Mouse (Mus musculus) kidney, adult 2 months (tissue): ENCODE measurements around the gene Ubald2. TPM values are rescaled to one million over a fixed set of nuclear protein-coding genes. Genes with fewer than 3 reads are reported as not detected.

ENCODE experiments used
- DNase-seq: peaks from one replicate; pipeline ENCODE4 v3.0.0; 2021
- H3K27ac ChIP-seq: fragments of 200-500 bp; 2 replicates; pipeline ENCODE4 v1.5.1; 2012; ENCODE audit warnings: low read depth, low read length, control low read depth, inconsistent platforms; ENCODE audit not compliant: insufficient read depth
- H3K27me3 ChIP-seq: fragments of 200-500 bp; replicated peaks from 2 replicates; pipeline ENCODE4 v1.6.1; 2012; ENCODE audit warnings: mild to moderate bottlenecking, moderate library complexity, low read length, inconsistent platforms; ENCODE audit not compliant: control insufficient read depth, insufficient read depth
- H3K36me3 ChIP-seq: fragments of 200-500 bp; 2 replicates; pipeline ENCODE4 v1.6.1; 2012; ENCODE audit warnings: mild to moderate bottlenecking, moderate library complexity, low read length, inconsistent platforms; ENCODE audit not compliant: control insufficient read depth, insufficient read depth
- H3K4me1 ChIP-seq: fragments of 200-500 bp; 2 replicates; pipeline ENCODE4 v1.6.1; 2011; ENCODE audit warnings: low read length; ENCODE audit not compliant: control insufficient read depth, insufficient read depth
- H3K4me3 ChIP-seq: fragments of 200-500 bp; 2 replicates; pipeline ENCODE4 v1.5.1; 2011; ENCODE audit warnings: mild to moderate bottlenecking, low read depth, low read length, control low read depth; ENCODE audit not compliant: insufficient read depth
- CTCF ChIP-seq: fragments of 200-500 bp; conservative IDR thresholded peaks from 2 replicates; pipeline ENCODE4 v1.5.1; 2011; ENCODE audit warnings: low read depth, mild to moderate bottlenecking, control low read depth, low read length, moderate library complexity, mixed read lengths; ENCODE audit not compliant: insufficient read depth, insufficient read length
- POLR2A ChIP-seq: fragments of 200-500 bp; IDR thresholded peaks from one replicate; pipeline ENCODE4 v1.6.1; 2011; ENCODE audit warnings: low read depth, low read length, control low read depth
- WGBS: fragments of 180-500 bp; shearing (Covaris S2); methylation state at CpG from one replicate; pipeline ENCODE4 v1.1.7; 2018; 5-methylcytosine and 5-hydroxymethylcytosine counted together
- polyA plus RNA-seq: library from polyadenylated mRNA; depleted of rRNA; stranded (reverse); fragments of >200 nt; gene quantifications from 2 replicates; pipeline ENCODE4 v1.2.3, GENCODE M21; 2012

Ubald2 gene
- polyA plus RNA-seq, 1 experiment, result 195 TPM

DNA sequence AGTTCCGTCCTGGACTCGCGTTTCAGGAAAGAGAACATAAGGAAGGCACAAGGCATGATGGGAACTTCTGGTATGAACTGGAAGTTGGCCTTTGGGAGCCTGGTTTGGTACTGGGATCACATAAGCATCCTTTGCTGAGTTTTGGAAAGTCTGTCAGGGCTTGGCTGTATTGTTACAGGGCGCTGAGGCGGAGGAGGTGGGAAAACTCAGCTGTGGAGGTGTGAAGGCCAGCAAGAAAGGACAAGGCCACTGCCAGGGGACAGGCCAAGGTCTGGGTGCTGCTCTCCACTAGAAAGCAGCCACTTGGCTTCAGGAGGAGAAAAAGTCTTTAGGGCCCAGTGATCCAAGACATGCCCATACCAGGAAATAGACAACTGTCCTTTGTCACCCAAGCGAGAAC, 9.4 kb downstream of the Ubald2 start:
- Histone ChIP-seq H3K4me3 (no peak overlapping the region), H3K27me3 (no peaks in the 10 kb centered on the region), H3K27ac (no peak overlapping the region), H3K36me3 (no peaks in the 10 kb centered on the region), H3K4me1 (0 out of 2 replicates have a peak, but pooled peaks cover 3% of the 10 kb centered on the region)
- no peak for DNase-seq
- no peak for TF ChIP-seq POLR2A
- TF ChIP-seq CTCF, result no peak
- WGBS, result 81% methylated on average over 6 of the region's 6 CpGs

DNA sequence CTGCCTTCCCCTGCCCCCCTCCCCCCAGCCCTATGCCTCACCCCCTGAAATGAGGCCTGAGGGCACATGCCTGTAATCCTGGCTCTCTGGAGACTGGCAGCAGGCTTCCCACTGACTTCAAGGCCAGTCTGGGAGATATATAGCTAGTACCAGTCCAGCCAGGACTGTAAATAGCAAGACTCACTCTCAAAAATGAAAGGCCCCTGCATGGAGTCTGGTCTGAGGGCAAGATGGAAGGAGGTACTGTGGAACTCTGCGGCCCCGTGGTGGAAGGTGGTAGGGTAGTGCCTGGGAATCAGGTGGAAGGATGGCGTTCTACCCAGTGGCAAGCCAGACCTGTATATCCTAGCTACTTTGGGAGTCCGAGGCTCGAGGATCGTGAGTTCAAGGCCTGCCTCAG, 10.0 kb downstream of the Ubald2 start:
- no peaks in the 10 kb centered on the region for H3K36me3 ChIP-seq
- no peak overlapping the region for H3K27ac ChIP-seq
- TF ChIP-seq POLR2A (no peak), CTCF (no peak)
- 0 out of 2 replicates have a peak, but pooled peaks cover 3% of the 10 kb centered on the region for H3K4me1 ChIP-seq
- H3K4me3 ChIP-seq, result no peak overlapping the region
- WGBS, result 93% methylated on average over 6 of the region's 6 CpGs
- H3K27me3 ChIP-seq, result no peaks in the 10 kb centered on the region
- DNase-seq, result no peak

DNA sequence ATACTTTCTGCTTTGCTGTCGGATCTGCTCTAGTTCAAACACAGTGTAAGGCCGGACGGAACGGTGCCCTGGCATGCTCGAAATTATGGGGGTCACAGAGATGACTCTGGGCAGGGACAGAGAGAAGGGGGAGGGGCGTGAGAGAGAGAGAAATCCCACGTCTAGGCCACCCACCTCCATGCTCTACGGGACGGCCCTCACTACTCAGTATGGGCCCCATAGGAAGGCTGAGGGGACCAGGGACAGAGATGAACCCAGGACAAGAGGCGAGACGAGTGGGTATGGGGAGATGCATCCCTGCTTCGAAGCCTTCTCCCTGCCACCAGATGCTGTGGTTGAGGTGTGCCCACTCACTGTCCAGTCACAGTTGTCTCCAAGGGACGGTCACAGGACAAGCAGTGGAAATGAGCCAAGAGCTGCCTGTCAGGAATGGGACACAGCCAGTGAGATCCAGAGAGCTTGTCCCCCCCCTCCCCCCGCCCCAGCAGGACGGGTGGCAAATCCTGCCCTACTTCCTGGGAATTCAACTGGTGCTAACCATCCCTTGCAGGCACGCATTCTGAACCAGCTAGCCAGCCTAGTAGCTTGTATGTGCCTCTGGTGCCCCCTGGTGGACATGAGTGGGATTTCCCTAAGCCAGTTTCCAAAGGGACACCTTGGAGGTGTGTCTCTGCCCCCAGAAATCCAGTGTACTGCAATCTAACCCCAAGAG, 11.9 kb downstream of the Ubald2 start:
- Histone ChIP-seq H3K4me3 (no peak overlapping the region), H3K27ac (no peak overlapping the region), H3K27me3 (no peaks in the 10 kb centered on the region), H3K36me3 (no peaks in the 10 kb centered on the region), H3K4me1 (0 out of 2 replicates have a peak, but pooled peaks cover 3% of the 10 kb centered on the region)
- DNase-seq, result peak; percentile 94
- TF ChIP-seq POLR2A (no peak), CTCF (peak; percentile 99; the same call in 1 of the 2 replicates)
- WGBS, result 38% methylated on average over 16 of the region's 16 CpGs

DNA sequence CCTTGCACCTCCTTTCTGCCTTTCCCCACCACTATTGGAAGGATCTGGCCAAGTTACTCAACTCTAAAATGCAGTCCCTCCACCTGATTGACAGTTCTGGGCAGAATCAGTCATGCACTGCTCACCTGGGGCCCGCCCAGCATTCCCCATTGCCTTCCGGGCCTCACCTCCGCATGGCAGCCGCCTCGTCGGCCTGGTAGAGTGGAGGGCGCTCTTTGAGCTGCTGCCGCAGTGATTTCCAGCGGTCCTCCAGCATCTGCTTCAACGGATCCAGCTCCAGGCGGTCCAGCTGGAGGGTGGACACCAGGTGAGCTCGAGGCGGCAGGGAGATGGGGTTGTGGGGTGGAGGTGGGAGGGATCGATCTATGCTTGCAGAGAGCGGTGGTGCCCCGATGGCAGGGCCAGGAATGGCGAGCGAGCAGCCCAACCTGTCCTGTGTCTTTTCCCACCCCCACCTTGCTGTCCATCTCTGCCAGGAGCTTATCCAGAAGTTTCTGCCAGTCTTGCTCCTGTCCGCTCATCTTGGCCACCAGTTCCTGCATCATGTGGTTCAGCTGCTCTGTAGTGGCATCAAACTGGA, 12.5 kb downstream of the Ubald2 start:
- TF ChIP-seq CTCF, result no peak
- TF ChIP-seq POLR2A, result no peak
- H3K27me3 ChIP-seq, result no peaks in the 10 kb centered on the region
- 0 out of 2 replicates have a peak, but pooled peaks cover 3% of the 10 kb centered on the region for H3K4me1 ChIP-seq
- H3K36me3 ChIP-seq, result no peaks in the 10 kb centered on the region
- H3K27ac ChIP-seq, result no peak overlapping the region
- no peak for DNase-seq
- WGBS, result 12% methylated on average over 19 of the region's 19 CpGs
- no peak overlapping the region for H3K4me3 ChIP-seq

DNA sequence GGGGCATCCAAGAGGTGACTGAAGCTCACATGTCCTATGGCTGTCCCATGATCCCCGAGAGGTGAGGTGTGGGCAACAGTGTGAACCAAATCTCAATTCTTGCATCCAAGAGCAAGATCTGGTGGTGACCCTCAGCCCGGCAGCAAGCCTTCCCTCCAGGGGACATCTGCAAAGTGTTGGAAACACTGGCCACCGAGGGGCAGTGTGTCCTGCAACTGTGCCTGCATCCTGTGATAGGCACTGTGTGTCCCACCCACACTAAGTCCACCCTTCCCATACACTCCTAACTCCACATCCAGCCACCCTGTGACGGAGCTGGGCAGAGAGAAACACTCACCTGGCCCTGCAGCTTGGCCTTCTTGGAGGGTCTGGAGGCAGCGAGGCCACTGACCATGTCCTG, 13.9 kb downstream of the Ubald2 start:
- no peak overlapping the region for H3K4me3 ChIP-seq
- H3K4me1 ChIP-seq, result 0 out of 2 replicates have a peak, but pooled peaks cover 3% of the 10 kb centered on the region
- WGBS, result 76% methylated on average over 5 of the region's 5 CpGs
- TF ChIP-seq CTCF (peak; percentile 36; the same call in 1 of the 2 replicates), POLR2A (no peak)
- H3K36me3 ChIP-seq, result no peaks in the 10 kb centered on the region
- no peak overlapping the region for H3K27ac ChIP-seq
- no peak for DNase-seq
- no peaks in the 10 kb centered on the region for H3K27me3 ChIP-seq

DNA sequence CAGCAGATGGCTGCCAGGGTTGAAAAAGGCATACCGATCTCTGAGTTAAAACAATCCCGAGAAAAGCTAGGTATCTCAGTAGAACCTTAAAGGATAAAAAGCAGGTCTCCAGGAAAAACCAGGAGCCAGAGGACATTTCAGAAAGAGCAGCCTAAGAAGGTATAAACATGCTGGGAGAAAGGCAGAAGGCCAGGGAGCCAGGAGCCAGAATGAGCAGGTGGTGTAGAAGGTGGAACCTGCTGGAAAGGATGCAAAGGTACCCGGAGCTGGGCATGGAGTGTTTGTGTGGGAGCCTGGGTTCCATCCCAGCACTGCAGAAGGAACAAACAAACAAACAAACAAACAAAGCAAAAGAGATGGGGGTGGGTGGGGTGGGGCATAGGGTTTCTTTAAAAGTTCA, 15.4 kb downstream of the Ubald2 start:
- TF ChIP-seq POLR2A, result no peak
- H3K27me3 ChIP-seq, result no peaks in the 10 kb centered on the region
- 95% methylated on average over 3 of the region's 3 CpGs for WGBS
- no peak overlapping the region for H3K27ac ChIP-seq
- no peak for DNase-seq
- H3K36me3 ChIP-seq, result no peaks in the 10 kb centered on the region
- no peak overlapping the region for H3K4me3 ChIP-seq
- 0 out of 2 replicates have a peak, but pooled peaks cover 3% of the 10 kb centered on the region for H3K4me1 ChIP-seq

DNA sequence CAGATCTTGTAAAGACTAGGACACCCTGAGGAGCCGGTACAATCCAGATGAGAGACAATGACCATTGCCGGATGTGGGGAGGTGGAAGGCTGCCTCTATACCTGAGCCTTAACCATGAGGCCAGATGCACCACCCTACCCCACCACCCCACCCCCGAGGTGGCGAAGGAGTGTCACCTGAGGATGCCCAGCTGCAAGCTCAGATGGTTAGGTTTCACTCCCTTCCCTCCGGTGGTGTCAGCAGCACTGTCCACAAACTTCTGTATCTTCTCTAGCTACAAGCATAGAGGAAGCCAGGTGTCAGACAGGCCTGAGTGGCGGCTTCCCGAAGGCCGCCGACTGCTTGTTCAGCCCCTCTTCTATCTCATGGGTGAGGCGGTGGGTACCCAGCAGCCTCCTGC, 20.0 kb downstream of the Ubald2 start:
- no peaks in the 10 kb centered on the region for H3K4me1 ChIP-seq
- no peak for TF ChIP-seq POLR2A
- TF ChIP-seq CTCF, result no peak
- WGBS, result 84% methylated on average over 10 of the region's 10 CpGs
- no peaks in the 10 kb centered on the region for H3K36me3 ChIP-seq
- H3K27ac ChIP-seq, result no peak overlapping the region
- H3K27me3 ChIP-seq, result no peaks in the 10 kb centered on the region
- no peak overlapping the region for H3K4me3 ChIP-seq
- DNase-seq, result no peak
